Comparison of ENCODE assay signal across 8 mouse cellular contexts in genomic region chr16:49799597-49800561, GRCm38 (mm10). TPM values are rescaled to one million over a fixed set of nuclear protein-coding genes. Genes with fewer than 3 reads are reported as not detected.
DNase-seq lines count a peak whose midpoint lies in the region; ATAC-seq and TF ChIP-seq lines count a peak whose summit lies in the region.

TSS of gene Cd47 (plus strand) at chr16:49800533.

- H3K36me3 ChIP-seq in forebrain, embryonic 15.5 days, result no peaks in the 10 kb centered on the region
- no peaks in the 10 kb centered on the region for H3K36me3 ChIP-seq in splenic B cell, adult 2 months (ENCODE audit: control insufficient read depth, insufficient read depth, low read length, poor library complexity, severe bottlenecking)

- H3K9ac ChIP-seq in forebrain, embryonic 15.5 days (replicated peaks), result no peak within 1 kb of the TSS

- H3K27ac ChIP-seq in left cerebral cortex, adult 2 months, result no peak within 1 kb of the TSS
- no peak within 1 kb of the TSS for H3K27ac ChIP-seq in forebrain, embryonic 15.5 days (replicated peaks)

- H3K4me3 ChIP-seq in left cerebral cortex, adult 2 months, result no peak within 1 kb of the TSS
- H3K4me3 ChIP-seq in forebrain, embryonic 15.5 days, result no peak within 1 kb of the TSS

- H3K4me2 ChIP-seq in forebrain, embryonic 15.5 days (replicated peaks), result no peak within 1 kb of the TSS

- no peak for ATAC-seq in forebrain, embryonic 15.5 days (replicated peaks)
- ATAC-seq in hematopoietic stem cell, adult 5-6 weeks (replicated peaks in 1 of 2; ENCODE audit: insufficient read depth in 1 of 2, low FRiP score in 2 of 2, low TSS enrichment in 1 of 2, low read depth in 1 of 2, poor library complexity in 2 of 2, severe bottlenecking in 2 of 2), result peak; percentile 89 to 90

- intact Hi-C loops in left cerebral cortex, adult 2 months (cut with DNase I), result no loop called here

- no peak for TF ChIP-seq CTCF in left cerebral cortex, adult 2 months (IDR thresholded peaks at IDR 0.05)

- no peaks in the 10 kb centered on the region for H3K9me3 ChIP-seq in forebrain, embryonic 15.5 days

- H3K4me1 ChIP-seq in forebrain, embryonic 15.5 days, result peaks cover 11% of the 10 kb centered on the region

- 85% methylated on average over 10 of the region's 10 CpGs for WGBS in forebrain, embryonic 15.5 days

- no peak for DNase-seq in left cerebral cortex, adult 2 months (ENCODE audit: extremely low spot score in 1 of 2, low spot score in 2 of 2)
- DNase-seq in left cerebral cortex, adult 9 months (ENCODE audit: low spot score in 2 of 2), result no peak
- DNase-seq in layer of hippocampus, postnatal 14 days (ENCODE audit: low spot score in 2 of 2), result no peak
- peak; percentile 43 for DNase-seq in lung, postnatal 36 days
- peak; percentile 62 for DNase-seq in splenic B cell, adult 2 months (ENCODE audit: low read depth, low spot score)
- DNase-seq in cerebellum, adult 11-12 months, result no peak

- no peaks in the 10 kb centered on the region for H3K27me3 ChIP-seq in forebrain, embryonic 15.5 days
- H3K27me3 ChIP-seq in splenic B cell, adult 2 months (ENCODE audit: control insufficient read depth, insufficient read depth, low read length, poor library complexity, severe bottlenecking), result no peaks in the 10 kb centered on the region

RNA-seq across cellular contexts. Expression of gene Cd47, which starts in this region (rescaled TPM):
- 100 to 1,000 TPM; 217 to 235 TPM for total RNA-seq in left cerebral cortex, adult 2 months (2021)
- polyA plus RNA-seq in forebrain, embryonic 15.5 days (2015; fragmentation: Nextera tagmentation; extraction: Ambion mirVana), result 123 and 128 TPM in 2 replicates
- total RNA-seq in hematopoietic stem cell, adult 5-6 weeks (2017), result 146 and 222 TPM in 2 replicates
- total RNA-seq in layer of hippocampus, postnatal 14 days (2021), result 100 to 1,000 TPM; 230 to 245 TPM

Comparison
In these comparisons a context has a peak if more than half of its experiments do, and no peak if none do; other contexts are left out.
1. DNase-seq: peak in lung, postnatal 36 days (single experiment) and splenic B cell, adult 2 months (single experiment); none in left cerebral cortex, adult 2 months (0 of 2), left cerebral cortex, adult 9 months (0 of 2), layer of hippocampus, postnatal 14 days (0 of 2) and cerebellum, adult 11-12 months (single experiment).